Mouse (Mus musculus) natural killer cell, adult 2 months (primary cell): ENCODE results near the gene Sypl2.
"Not testable (repeated sequence)": the region's sequence is repeated elsewhere in the genome, so short reads cannot be mapped to it uniquely, and the experiment has no call there.

Source experiments
- DNase-seq, 2 experiments: peaks; one replicate each; pipeline ENCODE4 v3.0.0; 2022; ENCODE audit warnings: low spot score in 2 of 2

Sypl2 gene

DNA sequence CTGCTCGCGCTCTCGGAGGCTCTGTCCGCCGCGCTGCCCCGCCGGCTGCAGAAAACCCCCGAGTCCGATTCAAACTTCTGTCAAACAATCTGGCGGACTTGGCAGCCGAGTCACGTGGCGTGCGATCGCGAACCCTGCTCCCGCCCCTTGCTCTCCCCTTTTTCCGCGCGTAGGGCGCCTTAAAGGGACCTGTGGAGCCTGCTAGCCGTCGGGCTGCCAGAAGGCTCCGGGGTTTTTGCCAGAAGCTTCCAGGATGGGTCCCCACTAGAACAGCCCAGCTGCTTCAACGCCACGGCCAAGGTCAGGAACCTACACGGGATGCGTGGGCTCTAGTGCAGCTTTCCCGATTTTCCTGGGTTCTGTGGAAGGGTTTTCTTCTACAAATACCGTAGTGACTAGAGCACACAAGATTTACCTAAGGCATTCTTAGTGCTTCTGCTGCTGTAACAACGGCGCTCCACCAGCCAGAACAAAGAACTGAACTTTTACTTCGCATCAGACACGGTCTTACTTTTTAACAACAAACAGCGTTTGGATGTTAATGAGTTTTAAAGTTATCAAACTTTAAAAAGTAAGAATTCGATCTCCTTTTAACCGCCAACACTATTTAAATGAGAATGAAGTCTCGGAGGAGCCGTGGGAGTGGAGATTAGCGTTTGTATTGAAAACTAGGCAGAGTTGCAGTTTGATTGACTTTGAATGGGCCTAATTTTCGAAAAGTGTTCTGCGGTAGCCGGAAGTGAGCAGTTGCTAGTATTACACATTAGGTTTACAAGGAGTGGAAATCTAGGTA is at the start of gene Sypl2:
TSS of gene Sypl2 (minus strand) at position 91 of the 793 bp plus-strand sequence.
- DNase-seq: no peak

DNA sequence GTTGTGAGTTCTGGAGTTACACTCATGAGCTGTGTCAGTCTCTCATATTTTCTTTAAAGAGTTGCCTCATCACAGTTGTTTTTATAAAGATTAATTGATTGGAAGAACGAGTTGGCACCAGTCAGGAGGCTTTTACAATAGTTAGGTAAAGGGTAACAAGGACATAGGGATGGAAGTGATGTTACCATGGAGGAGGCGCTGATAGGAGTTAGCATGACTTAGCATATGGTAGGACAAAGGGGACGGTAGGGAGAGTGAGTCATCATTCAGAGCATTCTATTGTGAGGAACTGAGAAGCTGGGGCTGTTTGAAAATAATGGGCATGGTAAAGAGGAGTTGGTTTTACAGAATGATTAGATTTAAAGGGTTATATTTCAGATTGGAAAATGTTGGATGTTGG is 32.9 kb upstream of the Sypl2 start:
- no peak for DNase-seq

DNA sequence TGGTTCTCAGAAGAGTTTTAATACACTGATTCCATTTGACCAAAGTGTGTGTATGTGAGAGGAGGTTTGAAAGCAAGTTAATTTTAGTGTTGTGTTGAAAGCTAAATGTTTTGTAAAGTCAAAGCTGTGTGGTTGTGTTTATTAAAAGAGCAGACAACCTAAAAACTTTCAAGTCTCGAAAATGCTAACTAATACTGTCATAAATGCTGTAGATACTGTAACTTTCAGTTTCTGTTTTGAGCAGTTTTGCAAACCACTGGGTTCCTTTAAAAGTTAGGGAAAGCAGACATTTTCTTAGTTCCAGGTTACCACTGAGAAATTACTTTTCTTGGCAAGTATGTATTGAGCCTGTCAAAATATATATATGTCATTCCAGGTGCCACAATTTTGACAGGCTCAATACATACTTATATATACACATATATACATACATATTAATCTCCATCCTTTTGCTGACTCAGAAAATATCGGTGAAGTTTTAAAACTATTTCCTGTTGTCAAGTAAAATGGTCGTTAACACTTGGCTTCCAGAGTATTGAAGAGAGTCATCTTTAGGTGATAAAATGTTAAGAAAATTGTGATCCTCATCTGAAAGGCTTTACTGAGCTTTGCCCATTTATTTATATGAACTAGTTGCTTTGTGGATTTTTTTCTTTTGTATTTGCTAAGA is 31.5 kb upstream of the Sypl2 start:
- no peak for DNase-seq

DNA sequence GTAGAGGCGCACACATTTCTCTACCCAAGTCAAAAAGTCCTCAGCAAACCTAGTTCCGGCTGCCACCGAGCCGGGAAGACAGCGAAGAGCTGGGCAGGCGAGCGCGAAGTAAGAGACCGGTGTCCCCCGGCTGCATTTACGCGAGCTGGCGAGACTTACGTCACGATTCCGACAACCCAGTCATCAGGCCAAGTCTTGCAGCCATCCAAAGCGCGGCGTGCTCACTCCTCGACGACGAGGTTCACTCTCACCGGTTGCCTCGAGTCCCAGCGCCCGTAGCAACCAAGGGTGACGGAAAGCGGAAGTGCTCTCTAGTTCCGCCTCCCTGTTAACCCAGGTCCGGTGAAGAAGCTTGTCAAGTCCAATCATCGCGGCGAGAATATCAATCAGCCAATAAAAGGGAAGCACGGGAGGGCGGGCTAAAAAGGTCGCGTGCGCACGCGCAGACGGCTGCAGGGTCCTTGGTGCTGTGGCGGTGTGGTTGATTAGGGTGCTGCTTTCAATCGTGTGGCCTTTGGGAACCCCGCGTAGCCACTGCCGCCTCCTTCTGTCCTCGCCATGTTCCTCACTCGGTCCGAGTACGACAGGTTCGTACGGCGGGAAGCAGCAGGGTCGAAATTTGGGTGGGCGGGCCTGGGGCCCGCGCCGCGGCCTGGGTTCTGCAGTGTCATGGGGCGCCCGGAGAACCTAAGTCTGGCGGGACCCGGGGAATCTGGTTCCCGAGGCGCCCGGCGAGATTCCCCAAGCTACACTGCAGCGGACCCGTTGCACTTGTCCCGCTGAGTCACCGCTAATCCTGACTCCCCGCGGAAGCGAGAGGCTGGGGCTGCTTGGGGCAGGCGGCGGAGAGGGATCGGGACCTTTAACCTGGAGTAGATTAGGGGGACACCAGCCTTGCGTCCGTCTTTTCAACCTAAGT is 30.5 kb upstream of the Sypl2 start, which contains the start of gene Psma5:
TSS of gene Psma5 (plus strand) at position 208 of the 919 bp plus-strand sequence.
- DNase-seq: peak; percentile 95 to 96

DNA sequence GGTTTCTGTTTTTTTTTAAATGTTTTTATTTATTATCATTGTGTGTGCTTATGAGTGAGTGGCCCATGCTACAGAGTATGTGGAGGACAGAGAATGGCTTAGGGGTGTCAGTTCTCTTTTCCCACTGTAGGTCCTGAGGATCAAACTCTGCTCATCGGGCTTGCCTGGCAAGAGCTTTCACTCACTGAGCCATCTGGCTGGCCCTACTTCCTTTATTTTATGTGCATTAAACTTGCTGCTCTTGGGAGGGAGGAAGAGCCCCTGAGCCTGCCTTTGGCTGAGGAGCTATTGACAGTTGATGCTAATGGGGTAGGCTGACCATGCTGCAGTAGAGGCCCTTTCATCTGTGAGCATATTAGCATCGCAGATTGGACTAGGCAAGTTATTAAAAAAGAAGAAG is 20.4 kb upstream of the Sypl2 start:
- DNase-seq: no peak

DNA sequence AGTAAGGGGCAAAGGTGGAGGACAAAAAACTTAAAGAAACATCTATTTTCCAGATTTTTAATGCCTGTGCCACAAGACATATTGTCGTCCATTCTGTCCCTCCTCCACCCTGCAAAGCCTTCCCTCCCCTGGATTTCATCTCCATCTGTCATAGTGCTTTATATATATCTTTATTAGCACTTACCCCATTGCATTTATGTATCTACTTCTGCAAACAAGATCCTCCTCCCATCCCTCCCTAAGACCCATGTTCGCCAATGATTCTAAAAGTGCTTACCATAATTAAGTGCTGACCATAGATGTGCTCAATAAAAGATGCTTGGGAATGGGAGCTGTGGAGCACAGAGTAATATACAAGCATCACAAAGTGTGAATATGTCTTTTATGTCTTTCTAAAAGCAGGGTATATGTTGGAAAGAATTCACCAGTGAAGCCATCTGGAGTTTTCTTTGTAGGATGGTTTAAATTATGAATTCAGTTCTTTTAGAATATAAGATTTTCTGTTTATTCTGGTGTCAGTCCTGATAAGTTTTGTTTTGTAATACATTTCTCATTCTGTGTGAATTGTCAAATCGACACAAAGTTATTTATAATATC is 14.9 kb upstream of the Sypl2 start:
- DNase-seq: no peak

DNA sequence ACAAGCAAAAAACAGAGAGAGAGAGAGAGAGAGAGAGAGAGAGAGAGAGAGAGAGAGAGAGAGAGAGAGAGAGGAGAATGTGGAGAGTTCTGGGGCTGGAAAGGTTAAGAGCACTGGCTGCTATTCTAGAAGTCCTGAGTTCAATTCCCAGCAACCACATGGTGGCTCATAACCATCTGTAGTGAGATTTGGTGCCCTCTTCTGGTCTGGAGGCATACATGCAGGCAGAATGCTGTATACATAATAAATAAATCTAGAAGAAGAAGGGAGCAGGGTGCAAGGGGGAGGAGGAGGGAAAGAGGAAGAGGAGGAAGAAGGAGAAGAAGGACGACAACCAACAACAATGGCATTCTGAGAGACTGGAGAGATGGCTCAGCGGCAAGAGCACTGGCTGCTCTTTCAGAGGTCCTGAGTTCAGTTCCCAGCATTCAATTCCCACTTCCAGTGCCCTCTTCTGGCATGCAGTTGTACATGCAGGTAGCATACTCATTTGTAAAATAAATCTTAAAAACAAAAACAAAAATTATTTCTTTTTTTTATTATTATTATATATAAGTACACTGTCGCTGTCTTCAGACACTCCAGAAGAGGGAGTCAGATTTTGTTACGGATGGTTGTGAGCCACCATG is 11.1 kb upstream of the Sypl2 start:
- DNase-seq: not testable (repeated sequence)

DNA sequence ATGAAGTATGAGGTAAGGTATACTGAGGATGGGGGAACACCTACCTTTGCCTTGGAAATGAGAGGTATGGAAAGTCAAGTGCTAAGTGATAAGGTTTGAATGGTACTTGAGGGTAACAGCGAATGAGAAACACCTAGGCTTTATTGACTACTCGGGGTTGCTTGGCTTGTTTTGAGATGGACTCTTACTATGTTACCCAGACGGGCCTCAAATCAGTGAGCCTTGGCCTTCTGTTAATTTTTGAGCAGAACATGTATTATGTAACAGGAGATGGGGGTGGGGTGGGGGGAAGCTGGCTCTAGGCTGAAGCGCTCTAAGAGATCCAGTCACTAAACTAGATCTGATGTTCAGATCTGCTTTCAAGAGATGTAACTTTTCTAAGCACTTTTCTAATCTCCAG is 5.2 kb upstream of the Sypl2 start:
- DNase-seq: no peak

DNA sequence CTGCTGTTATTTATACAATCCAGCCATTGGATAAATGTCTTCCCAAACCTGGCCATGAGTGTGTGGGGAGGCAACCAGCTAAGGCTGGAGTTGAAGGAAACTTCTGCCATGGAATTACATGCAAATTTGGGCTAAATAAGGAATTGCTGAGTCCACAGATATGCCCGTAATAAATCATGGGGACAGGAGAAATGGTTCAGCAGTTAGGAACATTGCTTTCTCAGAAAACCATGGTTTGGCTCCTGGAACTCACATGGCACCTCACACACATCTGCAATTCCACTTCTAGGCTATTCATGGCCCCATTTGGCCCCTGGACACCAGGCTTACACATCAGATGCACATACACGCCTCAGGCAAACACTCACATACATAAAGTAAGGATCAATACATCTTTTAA is 1.1 kb upstream of the Sypl2 start:
- DNase-seq: no peak

DNA sequence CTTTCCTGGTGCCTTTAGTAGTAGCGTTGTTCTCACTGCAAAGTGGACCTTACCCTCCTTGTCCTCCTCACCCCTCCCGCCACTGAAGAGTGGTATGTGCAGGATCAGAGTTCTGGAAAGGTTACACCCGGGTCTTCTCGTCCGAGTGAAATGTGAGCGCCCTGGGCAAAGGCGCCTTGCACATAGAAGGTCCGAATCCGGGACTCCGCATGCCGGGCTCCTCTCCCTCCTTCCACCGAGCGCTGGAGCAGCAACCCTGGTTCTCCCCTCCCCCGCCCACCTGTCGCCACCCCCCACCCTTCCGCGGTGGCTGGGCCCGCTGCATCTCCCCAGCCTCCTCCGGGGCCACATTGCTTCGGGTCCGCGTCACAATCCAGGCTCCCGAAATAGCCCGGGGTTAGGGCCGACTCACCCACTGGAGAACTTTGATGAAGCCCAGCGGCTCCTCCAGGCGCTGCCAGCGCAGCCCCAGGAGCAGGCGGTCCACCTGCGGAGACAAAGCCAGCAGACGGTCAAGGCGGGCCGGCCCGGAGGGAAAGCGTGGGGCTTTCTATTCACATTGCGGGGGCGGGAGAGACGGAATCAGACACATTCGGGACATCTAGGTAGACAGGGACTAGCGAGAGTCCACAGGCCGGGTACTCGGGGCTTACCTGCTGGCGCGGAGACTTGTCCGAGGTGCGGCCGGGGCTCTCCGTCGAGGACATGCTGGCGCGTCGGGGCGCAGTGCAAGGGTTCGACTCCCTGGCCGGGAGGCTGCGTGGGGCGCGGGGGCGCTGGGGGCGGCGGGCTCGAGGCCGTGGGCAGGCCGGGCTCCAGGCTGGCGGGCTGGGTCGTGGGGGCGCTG is 514 bp downstream of the Sypl2 start:
- DNase-seq: no peak

DNA sequence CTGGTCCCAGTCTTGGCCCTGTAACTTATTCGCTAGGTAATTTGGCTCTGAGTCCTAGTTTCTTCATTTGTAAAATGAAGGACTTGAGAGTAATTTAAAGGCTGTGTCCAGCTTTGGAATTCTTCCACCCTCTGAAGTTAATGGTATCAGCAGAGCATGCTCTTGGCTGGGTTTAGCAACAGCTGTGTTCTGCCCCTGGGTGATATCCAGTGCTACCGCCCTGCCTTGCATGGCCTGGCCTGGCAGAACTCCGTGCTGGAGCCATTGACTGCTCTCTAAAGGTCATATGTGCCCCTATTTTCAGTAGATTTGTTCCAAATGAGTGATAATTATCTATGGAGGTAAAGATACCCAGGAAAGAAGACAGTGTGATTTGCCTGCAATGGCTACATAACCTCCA is 5.8 kb downstream of the Sypl2 start:
- no peak for DNase-seq

DNA sequence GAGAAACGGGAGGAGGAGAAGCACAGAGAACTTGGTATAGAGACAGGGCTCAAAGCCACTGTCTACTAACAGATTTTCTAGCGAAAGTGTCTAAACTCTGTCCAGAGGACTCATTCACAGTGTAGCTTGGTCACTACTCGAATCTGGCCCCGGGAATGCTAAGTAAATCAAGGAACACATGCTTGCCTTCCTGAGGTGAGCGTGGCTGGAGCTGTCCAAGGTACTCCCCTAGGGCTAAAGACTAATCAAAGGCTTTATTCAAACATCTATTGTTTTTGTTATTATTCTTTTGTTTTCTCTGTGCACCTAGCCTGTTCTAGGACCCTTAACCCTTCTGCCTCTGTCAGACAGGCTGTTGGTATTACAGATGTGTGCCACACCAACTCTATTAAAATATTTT is 11.7 kb downstream of the Sypl2 start:
- no peak for DNase-seq

DNA sequence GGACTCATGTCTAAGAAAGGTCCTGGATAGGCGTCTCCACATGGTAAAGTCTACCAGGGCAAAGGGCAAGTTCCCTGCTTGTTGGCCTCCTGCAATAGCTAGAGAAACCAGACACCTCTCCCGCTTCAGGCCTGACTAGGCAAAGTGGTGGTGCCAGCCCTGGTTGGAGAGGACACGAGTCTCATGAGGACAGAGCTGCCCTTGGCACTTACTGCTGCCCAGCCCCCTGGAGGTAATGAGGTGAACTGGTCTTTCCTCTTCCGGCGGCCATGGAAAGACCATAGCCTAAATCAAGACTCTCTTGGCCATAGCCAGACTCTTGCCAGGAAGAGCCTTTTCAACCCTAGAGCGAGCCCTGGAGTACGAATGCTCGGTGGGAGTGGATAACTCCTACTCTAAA is 14.0 kb downstream of the Sypl2 start:
- DNase-seq: no peak

DNA sequence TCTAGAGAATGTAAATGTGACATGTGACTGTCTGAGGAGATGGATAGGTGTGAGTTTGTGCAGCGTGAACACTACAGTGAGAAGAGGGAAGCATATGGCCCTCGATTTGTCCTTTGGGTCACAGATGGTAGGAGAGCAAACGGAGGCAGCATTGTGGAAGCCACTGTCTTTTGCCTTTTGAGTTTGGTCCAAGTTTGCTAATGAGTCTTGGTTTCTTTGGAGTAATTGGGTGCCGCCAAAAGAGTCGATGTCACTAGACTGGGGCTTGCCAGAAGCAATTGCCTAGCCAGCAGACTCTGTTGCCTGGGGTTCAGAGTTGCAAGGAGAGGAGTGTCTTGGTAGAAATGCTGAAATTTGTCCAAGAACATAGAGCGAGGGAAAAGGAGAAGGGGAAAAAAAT is 14.6 kb downstream of the Sypl2 start:
- no peak for DNase-seq

DNA sequence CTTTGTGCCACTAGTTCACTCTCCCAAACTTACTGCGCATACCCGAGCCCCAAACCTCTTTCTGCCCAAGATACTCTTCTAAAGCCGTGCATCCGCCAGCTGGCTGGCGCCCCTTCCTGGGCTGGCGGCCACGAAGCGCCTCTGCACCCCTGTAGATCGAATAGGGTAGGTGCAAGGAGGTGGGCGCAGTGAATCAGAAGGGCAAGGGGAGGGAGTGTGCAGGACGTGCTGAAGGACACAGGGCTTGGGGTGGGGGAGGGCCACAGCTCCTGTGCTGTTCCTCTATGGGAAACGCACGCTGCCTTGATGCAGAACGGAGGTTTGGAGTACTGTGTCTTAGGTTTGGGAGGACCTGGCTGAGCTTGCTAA is 15.7 kb downstream of the Sypl2 start, which contains the start of gene Atxn7l2:
TSS of gene Atxn7l2 (minus strand) at position 164 of the 369 bp plus-strand sequence.
- no peak for DNase-seq

DNA sequence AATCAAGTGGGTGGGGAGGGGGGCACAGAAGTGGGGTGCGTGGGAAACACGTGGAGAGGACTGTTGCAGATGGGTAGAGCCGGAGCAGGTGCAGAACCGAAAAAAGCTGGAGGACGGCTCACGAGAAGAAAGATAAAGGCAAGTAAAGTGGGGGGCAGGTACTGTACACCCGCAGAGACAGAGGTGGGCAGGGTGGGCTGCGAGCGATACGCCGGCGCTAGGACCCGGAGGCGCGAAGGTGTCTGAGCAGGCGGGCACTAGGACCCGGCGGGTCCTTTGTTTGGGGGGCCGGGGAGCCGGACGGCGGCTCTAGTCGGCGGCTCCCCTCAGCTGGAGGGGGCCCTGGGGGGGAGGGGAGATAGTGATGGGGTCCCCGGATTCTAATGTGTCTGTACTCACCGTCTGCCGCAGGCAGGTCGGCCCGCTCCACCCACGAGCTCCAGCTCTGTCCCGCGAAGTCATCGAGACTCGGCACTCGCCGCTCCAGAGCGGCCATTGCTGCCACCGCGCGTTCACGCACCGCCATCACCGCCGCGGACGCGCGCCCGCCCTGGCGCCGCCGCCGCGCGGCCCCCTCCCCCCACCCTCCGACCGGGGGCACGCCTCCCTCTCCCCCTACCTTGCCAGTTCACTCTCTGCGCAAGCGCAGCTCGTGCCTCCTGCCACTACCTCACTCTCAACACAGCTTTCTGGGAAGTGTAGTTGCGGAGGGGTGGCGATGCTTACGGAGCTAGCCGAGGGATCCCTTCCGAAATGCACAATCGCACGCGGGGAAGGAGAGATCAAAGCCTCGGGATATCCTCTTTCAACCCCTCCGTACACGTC is 16.3 kb downstream of the Sypl2 start:
- DNase-seq: peak; percentile 87 to 92

DNA sequence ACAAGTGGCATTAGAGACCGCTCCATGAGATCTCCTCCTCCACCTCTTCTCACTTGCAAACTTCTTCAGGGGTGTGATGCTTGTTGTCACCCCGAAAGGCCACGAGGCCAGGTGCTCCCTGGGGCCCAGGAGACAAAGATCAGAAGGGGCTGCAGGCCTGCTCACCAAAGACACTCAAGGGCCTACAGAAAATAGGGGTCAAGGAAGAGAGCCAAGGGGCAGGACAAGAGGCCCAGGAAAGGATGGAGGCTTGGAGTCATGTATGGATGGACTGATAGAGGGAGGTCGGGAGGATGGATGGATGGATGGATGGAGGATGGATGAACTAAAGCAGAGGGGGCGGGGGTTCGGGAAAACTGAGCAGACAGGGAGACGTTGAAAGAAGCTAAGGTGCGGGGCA is 16.9 kb downstream of the Sypl2 start:
- DNase-seq: no peak

DNA sequence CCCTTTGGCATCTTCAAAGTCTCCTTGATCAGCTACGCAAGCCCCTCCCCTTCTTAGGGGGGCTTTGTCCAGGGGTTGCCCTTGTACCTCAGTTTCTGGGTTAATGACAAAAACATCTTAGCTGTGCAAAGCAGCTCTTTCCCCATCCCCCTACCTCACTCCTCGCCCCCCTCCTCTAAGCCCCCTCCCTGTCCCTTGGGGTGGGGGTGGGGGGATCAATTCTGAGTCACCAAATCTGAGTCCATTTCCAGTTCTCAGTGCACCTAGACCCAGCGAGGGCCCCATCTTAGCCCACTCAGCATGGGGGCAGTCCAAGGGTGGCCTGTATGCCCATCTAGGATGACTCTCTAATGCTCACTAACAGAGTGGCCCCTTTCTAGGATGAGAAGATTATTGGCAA is 17.4 kb downstream of the Sypl2 start:
- no peak for DNase-seq

DNA sequence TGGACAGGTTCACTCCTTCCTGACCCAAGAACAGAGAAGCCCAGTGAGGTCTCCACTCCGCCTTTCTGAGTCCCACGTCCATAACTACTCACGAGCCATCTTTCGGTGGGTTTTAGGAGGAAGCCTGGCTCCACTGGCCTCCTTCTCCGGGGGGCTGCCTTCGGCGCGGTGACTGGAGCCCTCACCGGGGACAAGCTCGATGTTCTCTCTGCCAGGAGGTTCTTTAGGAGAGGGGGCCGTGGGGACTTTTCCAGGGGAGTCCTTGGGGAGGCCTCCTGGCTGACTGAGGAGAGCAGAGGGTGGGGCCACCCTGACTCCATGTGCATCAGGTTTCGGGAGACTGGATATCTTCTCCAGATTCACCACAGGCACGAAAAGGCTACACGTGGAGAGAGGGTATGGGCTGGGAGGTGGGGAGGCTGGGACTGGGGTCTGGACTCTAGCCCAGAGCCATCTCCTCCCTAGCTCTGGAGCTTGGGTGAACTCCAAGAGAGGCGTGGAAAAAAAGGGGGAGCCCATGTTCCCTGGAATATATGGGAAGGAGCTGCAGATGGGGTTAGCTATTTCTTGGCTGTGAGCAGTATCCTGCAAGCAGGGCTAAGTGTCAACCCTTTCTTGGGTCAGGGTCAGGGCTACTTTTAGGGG is 19.6 kb downstream of the Sypl2 start:
- no peak for DNase-seq
